Mouse (Mus musculus) telencephalon, adult 2 months (tissue): Measurements from ENCODE around the gene Lcn11.

Source experiments
- DNase-seq: peaks from one replicate; pipeline ENCODE4 v3.0.0-alpha.2; 2011; ENCODE audit warnings: low read depth, low spot score

Lcn11 gene

DNA sequence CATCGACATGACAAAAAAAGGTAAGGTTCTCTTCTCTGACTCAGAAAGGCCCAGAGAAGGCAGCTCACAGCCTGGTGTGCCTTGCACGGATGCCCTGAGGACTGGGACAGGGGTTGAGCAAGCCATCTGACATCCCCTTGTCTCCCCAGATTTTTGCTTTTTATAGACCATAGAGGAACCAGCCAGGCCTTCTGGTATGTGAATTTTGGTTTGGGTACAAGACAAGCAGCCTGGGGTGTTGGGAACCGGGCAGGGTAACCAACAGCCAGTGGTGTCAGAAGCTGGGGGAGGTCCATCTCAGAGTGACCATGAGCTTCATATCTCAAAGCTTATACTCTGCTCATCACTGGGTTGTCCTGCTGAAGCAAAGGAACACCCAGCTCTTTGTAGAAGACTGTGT is 47.9 kb downstream of the Lcn11 start:
- DNase-seq = no peak

- no peak for DNase-seq
These were observed 51.6 kb downstream of the Lcn11 start for GRCm38 (mm10) chr2:25828344-25828947.
